Mouse (Mus musculus): ENCODE measurements around the gene Sh3bp4.

DNA sequence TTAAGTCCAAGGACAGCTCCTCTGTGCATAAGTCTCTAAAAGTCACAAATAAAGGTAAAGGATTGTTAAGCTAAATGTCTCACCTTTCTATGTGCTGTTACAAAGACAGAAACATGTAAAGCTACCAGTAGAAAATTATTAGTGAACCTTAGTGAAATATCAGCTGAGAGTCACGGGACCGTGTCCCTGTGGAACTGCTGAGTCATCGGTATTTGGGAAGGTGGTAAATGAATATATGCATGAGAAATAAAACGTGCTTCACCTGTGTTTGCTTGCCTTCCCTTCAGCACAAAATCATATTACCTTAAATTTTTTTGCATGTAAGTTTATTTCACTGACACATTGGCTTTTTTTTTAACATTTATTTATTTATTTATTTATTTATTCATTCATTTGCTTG, 36.2 kb upstream of the Sh3bp4 start:
- no peak for TF ChIP-seq CTCF (IDR thresholded peaks at IDR 0.05; ENCODE audit: low read depth)
- TF ChIP-seq EP300 (optimal IDR thresholded peaks at IDR 0.05), result no peak

Data from stomach, postnatal 0 days (tissue).